Mouse (Mus musculus) CD8-positive naive resting alpha-beta T cell, adult 2 months (primary cell): ENCODE measurements around the gene Ptprs.

Experiments used
- DNase-seq, 2 experiments: peaks; one replicate each; pipeline ENCODE4 v3.0.0; 2022; ENCODE audit warnings: low read depth in 2 of 2, low spot score in 2 of 2

Gene Ptprs

DNA sequence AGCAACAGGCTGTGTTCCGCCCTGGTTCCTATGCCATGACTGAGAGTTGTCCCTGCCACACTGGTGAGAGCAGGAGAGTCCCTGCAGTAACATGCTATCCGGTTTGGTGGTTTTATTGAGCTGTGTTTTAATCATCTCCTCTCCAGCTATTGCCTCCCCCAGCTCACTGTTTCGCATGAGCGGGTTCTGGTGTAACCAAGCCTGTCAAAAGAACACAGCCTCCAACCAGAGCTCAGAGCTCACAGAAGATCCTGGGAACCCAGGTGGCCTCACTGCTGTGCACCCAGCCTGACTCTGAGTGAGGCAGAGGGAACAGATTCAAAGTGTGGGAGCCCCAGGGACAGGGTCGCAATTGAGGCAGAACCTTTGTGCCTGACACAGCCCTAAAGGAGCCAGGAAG lies 95.1 kb downstream of the Ptprs start:
- DNase-seq: no peak

DNA sequence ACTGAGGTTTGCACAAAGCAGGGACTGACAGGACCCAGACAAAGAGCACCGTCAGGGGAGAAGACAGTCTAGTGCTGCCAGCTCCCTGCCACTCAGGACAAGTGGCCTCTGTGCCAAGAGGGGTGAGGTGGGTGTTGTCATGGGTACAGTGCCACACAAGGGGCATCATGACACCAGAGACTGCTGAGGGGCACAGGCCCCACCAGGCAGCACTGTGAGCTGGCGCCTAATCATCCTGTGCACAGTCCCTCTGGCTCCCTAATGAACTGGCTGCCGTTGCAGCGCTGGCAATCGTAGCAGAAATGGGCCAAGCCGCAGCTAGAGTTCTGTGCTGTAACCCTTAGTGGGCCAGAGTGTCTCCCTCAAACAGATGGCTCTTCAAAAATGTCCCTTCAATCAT lies 96.0 kb downstream of the Ptprs start:
- DNase-seq: no peak

DNA sequence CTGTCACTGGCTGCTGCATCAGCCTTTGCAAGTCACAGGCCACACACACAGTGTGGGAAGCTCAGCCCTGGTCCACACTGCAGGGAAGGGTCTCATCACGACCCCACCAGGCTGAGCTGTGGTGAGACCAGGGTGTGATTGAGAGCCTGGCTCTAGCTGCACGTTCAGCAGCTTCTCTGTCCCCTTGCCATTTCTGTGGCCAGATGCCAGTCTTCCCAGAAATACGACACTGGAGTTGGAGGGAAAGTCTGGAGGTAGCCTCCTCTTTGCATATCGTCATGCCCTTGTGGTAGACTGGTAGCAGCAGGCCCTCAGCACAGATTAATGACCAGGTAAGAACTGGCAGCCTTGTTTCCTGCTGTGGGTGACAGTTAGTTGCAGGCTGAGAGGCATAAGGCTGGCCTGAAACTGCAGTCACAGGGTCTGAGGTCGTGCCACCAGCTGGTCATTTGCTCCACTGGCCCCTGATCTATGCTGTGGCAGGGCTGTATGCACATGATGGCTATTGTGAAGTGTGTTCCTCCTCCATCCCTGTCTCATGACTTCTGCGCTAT lies 96.9 kb downstream of the Ptprs start:
- DNase-seq: no peak

DNA sequence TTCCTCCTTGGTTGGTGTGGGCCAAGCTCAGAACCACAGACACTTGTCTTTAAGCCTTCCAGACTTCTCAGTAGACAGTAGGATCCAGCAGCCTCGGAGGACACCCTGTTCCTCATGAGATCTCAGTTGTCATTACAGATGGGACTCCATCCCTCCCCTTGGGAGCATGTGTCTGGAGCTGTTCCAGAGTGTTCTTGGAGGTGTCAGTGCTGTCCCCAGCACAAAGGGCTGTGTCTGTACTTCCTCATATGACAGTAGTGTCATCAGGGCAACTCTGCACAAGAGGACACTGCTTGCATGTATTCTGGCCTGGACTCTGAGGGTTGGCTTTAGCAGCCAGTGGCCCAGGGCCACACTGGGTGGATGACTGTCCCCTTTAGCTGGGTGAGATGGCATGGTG lies 101.4 kb downstream of the Ptprs start:
- DNase-seq: no peak

GRCm38 (mm10) chr17:56373136-56374034 lies 102.9 kb downstream of the Ptprs start:
- no peak for DNase-seq

GRCm38 (mm10) chr17:56372109-56372508 lies 104.2 kb downstream of the Ptprs start:
- no peak for DNase-seq

DNA sequence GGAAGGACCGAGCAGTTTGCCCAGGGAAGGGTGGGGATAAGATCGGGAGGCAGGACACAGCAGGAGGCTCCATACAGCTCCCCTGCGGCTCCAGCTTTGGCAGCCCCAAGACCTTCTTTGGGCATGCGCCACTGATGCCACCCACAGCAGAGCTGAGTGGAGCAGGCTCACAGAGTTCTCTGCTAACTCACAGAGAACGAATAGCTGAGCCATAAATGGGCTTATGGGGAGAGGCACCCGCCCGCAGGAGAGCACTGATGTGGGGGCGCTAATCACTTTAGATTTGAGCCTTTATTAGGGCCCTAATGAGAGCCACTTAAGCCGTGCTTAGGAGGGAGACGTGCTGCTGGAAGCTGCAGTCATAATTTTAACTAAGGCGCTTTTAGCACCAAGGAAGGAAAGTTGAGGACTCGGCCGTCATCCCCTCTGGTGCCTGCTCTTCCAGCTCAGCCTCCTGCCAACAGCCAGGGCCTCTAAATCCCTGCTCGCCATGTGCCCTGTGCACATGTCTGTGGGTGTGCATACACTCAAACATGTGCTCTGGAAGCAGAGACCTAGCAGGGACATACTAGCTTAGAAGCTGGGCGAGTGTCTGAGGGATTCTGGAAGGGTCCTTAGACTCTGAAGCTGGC lies 105.1 kb downstream of the Ptprs start:
- no peak for DNase-seq

GRCm38 (mm10) chr17:56370090-56370489 lies 106.2 kb downstream of the Ptprs start:
- DNase-seq: no peak

- DNase-seq: no peak
Measured at GRCm38 (mm10) chr17:56368291-56368790, 107.9 kb downstream of the Ptprs start.

GRCm38 (mm10) chr17:56365791-56366673 lies 110.3 kb downstream of the Ptprs start:
- no peak for DNase-seq
